Mouse (Mus musculus) E14TG2a.4 (cell line): ENCODE measurements around the gene Rnf212b.

Source experiments
- CTCF ChIP-seq: conservative IDR thresholded peaks from 2 replicates; pipeline ENCODE4 v1.5.1; 2014; ENCODE audit warnings: low read length
- NANOG ChIP-seq: IDR thresholded peaks from 2 replicates; pipeline ENCODE4 v1.6.1; 2014; ENCODE audit warnings: borderline replicate concordance, low read length, mixed read lengths
- POU5F1 ChIP-seq: IDR thresholded peaks from 2 replicates; pipeline ENCODE4 v1.6.1; 2014; ENCODE audit warnings: low read length, borderline replicate concordance

DNA sequence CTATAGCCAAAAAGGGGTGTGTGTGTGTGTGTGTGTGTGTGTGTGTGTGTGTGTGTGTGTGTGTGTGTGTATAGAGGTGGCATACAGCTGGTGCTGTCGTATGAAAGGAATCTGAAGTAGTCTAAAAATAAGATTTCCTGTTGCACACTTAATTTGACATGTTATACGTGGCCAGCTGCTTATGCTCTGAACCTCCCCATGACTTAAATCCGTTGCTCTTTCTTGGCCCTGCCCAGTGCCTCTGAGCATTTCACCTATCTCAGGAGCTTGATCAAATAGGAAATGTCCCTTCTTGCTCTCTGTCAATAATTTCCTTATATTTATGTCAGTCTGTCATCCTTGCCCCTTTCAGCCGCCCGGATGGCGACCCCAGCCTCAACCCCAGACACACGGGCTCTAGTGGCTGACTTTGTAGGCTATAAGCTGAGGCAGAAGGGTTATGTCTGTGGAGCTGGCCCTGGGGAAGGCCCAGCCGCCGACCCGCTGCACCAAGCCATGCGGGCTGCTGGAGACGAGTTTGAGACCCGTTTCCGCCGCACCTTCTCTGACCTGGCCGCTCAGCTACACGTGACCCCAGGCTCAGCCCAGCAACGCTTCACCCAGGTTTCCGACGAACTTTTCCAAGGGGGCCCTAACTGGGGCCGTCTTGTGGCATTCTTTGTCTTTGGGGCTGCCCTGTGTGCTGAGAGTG, 70.2 kb downstream of the Rnf212b start:
- TF ChIP-seq CTCF (no peak), NANOG (no peak), POU5F1 (no peak)
